Mouse (Mus musculus): Measurements from ENCODE around the gene Emid1. TPM values are rescaled to one million over a fixed set of nuclear protein-coding genes. Genes with fewer than 3 reads are reported as not detected.

Gene Emid1
- polyA plus RNA-seq, 2 experiments from 2014 or later: not detected

DNA sequence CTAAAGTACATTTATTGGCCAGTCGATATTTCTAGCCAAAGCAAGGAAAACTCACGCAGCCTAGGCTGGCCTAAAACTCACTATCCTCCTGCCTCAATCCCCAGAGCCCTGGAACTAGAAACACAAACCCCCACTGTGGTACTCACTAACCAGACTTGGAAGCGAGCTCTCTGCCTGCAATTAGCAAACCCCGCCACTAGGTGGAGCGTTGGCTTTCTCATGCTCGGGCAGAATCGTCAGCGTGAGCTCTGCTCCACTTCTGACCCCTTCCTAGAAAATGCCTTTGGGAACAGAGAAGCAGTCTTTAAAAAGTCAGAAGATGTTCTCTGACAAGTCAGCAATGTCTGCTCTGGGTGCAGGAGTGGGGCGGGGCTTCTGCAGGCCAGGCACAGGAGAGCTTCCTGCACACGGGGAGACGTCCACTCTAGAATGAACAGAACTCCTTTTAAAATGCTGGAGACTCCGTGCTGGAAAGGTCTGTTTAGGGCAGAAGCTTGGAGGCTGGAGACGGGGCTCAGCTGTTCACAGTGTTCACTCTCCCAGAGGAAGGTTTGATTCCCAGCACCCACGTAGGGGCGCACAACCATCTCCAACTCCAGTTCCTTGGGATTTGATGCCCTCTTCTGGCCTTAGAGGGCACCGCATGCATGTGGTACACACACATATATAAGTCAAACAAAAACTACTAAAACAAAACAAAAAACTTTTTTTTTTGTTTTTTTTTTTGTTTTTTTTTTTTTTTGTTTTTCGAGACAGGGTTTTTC, 8.8 kb upstream of the Emid1 start:
- ATAC-seq: no peak

DNA sequence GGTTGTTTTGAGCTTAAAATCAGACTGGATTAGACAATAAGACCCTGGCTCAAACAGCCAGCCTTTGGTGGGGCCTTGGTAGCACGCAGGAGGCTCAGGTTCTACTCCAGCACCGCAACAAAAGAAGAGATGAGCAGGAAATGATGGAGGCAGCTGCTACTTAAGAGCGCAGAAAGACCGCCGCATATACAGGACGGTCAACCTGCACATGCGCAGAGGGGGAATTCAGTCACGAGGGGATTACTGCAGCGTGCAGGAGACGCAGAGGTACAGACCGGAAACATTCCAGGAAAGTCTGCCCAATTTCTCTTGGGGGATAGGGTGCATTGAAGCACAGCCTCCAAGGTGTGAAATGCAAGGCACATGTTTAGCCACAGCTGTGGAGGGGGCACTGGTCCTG, 6.0 kb upstream of the Emid1 start:
- no peak for ATAC-seq

DNA sequence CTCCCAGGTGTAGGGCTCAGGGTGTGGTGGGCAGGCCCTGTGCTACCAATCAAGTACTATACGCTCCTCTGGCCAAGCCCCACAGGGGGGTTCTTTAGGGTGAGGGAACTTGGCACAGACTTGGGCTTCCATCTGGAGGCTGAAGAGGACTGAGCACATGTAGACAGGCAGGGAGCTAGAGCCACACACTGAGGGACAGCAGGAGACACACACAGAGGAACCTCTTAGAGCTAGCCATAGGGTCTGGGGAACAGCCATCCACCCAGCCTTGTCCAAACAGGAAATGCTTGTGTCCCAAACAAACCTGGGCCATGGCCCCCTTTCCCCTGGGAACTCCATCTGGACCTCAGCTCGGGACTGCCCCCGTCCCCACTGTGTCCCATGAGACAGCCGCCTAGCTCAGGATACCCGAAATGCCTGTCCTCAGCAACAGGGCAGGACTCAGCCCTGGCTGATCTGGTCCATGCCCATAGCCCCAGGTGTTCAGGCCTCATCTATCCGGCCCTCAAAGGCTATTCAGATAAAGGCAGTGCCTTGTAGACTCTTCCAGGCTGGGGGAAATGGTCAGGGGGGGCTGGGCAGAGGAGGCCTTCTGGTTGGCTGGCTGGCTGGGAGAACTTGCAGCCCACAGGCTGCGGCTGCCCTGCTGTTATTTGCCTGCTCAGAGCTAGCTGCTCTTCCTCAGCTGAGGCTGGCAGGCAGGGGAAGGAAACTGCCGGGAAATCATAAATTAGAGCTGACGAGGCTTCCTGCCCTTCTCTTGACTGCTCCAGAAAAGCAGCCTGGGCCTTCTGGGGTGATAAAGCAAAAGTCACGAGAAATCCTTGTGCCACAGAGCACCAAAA, 3.1 kb upstream of the Emid1 start:
- no peak for ATAC-seq

DNA sequence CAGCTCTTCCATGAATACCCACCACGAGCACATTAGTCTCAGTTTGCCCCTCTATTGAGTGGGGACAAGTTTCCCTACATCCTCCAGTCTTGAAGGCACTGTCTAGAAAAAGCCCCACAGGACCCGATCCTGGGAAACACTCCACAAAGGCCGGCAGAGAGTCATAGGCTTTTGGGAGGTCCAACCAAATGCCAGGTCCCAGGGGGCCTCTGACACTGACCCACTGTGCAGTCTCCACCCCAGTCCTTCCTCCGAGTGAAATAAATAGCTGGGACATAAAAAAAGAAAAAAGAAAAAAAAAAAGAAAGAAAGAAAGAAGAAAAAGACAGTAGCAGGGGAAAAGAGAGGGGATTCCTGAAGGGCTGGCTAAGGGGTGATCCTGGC, 818 bp downstream of the Emid1 start:
- ATAC-seq: no peak

DNA sequence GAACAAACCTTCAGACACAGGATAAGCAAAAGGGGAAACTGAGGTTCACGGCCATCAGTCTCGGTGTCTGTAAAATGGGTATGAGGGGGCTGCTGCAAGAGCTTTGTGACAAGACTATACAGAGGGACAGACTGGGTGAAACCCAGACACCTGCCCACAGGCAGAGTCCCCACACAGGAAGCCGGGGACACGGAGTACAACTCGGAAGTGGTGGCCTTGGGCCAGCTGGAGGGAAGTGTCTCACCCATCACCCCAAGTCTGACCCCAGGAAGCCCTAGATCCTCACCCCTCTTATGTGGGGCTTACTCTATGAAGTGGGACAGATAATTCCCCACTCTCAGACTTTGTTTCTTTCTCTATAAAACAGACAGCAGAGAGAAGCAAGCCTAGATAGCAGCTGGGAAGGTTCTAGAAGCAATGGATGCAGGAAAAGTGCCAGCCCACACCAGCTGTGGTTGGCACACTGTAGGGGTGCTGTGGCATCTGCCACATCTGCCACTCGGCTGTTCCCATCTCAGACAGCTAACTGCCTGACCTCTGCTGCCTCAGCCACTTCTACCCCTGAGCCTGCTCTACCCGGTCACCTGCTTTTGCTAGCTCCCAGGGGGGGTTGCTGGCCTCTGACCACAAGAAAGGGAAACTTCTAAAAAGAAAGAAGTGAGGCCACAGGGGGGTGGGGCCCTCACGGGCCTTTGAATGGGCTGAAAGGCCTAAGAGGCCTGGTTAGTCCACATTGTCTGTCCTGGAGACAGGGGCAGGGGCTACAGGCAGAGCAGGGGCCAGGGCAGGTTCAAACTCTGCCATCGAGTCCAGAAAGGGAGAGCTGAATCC, 1.4 kb downstream of the Emid1 start:
- ATAC-seq: no peak

DNA sequence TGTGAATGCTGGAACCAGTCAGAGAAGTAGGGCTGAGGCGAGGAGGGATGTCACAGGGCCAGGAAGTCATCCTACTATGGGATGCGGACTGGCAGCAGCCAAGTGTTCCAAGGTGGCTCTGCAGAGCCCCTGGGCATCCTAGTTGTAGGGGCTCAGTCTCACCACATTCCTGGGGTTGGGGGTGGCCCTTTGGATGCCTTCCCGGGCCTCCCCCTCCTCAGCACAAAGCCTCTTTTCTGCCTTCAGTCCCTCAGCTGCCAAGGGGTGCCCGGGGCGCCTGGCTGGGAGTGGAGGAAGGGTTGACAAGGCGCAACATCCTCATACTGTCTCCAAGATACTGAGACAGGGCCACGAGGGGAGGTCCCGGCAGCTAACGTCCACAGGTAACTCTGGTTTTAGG, 2.1 kb downstream of the Emid1 start:
- ATAC-seq: no peak

DNA sequence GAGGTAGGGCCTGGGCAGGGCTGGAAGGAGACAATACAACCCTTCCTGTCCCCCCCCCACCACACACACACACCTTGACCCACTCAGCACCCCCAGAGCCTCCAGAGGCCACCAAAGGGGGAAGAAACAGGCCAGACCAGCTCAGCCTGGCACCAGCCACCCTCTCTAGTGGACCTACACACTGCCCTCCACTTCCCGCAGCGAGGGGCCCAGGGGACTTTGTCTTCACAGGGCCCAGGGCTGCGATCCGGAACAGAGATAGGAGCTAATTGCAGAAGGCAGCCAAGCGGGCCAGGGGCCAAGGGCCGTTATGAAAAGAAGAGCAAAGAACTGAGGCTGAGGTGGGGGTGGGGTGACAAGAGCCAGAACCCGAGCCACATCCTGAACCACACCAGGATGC, 2.8 kb downstream of the Emid1 start:
- ATAC-seq: no peak

DNA sequence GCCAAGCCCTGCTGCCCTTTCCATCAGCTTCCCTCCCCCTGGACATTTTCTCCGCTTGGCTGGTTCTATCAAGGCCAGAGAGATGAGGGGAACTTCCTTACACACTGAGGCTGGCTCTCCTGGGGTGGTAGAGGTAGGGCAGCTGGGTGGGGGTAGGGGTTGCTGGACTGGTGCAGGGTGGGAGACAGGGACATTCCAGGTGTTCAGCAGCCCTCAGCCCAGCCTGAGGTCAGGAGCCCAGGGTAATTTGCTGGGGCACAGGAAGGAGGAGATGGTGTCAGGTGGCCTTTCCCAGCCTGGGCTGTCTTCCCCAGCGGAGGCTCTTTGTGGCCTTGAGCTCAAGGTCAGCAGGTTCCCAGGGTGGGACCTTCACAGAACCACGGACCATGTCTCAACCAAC, 6.5 kb downstream of the Emid1 start:
- no peak for ATAC-seq

DNA sequence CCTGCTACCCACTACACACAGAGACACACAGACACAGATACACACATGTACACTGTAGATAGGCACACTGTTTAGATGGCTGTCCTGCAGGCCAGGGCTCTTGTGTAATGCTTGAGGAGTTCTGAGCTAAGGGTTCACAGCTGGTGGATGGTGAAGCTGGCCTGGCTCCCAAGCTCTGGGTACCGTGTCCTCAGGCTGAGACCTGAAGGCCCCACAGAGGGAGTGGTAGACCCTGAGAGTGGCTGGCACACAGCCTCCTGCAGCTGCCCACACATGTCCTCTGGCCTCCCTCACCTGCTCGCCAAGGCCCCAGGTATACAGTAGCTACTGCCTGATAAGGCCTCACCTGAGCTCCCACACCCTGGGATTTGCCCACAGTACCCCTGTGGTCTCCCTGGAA, 10.1 kb downstream of the Emid1 start:
- ATAC-seq: no peak

DNA sequence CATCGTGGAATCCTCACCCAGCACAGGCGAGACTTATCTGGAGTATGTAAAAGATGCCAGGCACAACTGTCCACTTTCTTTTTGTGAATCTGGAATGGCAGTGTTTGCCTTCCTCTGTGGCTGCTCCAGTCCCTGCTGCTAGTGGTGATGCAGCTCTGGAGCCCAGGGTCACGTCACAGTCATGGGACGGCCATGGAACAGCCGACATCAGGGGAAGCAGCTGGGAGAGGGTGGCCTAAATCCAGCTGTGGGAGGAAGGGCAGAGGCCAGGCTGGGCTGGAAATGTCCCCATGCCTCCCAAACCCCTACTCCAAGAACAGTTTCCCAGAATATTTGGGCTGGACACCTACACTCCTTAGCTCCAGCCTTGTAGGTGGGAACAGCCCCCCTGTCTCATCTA, 10.8 kb downstream of the Emid1 start:
- ATAC-seq: no peak

DNA sequence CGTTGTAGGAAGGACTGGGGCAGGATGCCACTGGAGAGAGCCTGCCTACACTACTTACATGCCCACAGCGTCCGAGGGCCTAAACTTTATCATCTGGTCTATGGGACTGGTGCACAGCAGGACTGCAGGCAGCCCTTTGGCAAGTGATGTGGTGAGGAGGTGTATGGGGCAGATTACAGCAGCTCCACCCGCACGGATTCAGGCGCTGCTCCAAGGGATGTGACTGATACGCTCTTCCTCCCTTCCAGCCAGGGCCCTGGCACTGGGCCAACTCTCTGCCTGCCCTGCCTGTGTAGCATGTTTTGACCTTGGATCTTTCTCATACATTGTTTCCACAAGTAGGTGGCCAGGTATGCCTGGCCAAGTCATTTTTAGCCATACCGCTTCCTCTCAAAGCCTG, 11.4 kb downstream of the Emid1 start:
- no peak for ATAC-seq

DNA sequence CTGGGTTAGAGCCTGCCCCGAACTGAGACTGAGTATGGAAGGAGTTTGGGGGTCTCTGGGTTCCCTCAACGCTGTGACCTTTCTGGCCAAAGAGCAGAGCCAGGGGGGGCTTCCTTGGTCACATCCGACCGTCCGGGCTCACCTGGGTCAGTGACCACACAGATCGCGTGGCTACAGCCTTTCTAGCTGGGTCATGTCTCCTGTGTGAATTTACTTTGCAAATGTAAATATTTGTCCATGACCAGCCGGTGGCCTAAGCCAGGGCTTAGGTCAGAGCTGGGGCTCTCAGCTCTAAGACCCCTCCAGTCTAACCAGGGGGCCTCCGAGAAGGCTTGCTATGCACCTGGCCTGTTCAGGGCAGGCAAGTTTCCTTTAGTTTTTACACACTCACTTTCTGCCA, 12.7 kb downstream of the Emid1 start:
- no peak for ATAC-seq

DNA sequence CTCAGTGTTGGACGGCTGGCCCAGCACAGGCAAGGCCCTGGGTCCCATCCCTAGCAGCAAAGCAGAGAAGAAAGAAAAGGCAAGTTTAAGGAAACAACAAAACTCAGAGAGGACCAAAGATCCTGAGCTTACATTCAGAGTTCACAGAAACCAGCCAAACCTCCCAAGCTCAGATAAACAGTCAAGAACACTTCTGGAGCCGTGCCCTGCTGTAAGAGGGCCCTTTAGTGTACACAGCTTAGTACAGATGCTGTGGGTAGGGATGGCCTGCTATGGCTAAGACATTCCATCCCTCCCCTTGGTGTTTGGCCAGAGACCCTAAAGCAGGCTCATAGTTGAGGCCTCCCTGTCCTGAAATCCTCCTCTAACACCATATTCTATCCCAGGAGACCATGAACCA, 13.4 kb downstream of the Emid1 start:
- no peak for ATAC-seq

DNA sequence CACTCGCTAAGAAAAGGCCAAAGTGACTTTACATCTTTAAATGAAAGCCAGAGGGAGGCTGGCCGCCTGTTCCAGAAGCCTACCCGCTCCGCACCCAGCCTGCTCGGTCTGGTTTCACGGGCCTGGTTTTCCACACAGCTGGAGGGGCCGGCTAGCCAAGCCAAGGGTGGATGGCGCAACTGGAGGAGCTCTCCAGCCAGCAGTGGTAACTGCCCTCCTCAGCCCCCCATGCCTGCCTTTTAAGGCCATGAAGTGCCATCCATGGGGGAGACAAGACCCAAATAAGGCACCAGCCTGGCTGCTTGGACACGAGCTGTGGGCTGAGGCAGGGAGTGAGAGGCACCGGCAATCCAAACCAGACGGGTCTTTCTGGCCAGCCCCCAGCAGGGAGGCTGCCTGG, 16.1 kb downstream of the Emid1 start:
- no peak for ATAC-seq

DNA sequence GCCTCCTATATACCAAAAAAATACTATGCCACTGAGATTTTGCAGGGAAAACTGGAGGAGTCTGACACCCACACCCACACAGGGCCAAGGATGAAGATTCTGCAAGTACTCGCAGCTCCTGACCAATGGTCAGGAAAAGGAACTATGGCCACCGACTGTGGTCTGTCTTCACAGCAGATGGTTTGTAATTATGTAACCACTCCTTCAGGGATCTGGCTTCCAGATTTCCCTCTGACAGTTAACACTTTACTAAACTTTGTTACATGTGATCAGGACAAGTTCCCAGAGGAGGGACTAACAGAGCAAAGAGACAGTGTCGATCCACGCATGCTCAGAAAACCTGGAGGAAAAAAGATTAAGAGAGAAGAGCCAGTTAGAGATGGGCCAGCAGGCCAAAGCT, 19.3 kb downstream of the Emid1 start:
- ATAC-seq: no peak

DNA sequence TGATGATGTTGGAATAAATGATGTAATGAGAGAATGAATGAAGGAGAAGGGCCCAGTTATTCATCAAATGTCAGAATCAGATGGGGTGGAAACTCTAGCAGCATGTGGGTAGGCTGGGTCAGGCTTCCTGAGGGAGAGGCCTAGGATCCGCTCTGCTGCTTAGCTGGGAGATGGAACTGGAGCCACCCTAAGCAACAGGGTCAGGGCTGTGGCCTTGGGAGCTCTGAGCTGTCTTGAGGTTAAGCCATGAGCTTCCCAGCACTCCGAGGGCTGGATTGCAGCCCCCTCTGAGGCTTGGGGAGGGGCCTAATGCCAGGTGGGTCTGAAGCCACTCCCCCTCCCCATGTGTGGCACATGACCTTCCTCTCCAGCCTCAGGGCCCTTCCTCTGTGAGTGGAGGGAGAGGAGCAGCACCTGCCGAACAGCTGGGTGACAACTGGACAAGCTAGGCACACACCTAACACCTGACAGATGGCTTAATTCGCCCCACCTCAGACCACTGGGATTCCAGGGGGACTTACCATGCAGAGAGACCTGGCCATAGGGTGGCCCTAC, 21.9 kb downstream of the Emid1 start:
- no peak for ATAC-seq

DNA sequence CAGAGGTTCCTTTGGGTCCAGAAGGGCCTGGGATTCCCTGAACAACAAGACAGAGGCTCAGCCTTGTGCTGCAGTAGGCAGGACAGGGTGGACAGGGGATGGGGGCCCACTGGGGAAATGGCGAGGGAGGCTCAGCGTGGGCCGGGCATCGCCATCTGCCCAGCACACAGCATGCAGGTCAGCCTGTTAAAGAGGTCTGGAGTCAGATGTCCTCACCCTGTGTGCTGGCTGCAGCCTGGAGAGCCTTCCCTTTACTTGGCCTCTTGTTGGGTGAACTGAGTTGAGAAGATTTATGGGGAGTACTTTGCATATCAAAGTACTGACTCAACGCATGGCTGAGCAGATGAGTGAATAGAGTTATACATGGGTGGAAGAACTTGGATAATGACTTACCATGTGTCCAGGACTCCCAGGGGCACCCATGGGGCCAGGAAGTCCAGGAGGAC, 23.0 kb downstream of the Emid1 start:
- ATAC-seq: no peak

DNA sequence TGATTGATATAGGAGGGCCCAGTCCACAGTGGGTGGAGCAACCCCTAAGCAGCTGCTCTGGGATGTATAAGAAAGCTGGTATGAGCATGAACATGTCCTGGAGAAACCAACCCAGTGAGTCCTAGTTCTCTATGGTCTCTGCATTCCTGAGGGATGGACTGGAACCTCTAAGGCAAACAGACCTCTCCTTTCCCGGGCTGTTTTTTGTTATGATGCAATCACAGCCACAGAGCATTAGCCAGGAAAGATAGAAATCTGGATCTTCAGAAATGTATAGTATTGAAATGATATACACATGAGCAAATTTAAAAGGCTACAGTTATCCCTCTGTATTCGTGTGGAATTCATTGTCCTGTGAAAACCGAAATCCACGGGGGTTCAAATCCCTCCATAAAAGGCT, 26.3 kb downstream of the Emid1 start:
- ATAC-seq: no peak

DNA sequence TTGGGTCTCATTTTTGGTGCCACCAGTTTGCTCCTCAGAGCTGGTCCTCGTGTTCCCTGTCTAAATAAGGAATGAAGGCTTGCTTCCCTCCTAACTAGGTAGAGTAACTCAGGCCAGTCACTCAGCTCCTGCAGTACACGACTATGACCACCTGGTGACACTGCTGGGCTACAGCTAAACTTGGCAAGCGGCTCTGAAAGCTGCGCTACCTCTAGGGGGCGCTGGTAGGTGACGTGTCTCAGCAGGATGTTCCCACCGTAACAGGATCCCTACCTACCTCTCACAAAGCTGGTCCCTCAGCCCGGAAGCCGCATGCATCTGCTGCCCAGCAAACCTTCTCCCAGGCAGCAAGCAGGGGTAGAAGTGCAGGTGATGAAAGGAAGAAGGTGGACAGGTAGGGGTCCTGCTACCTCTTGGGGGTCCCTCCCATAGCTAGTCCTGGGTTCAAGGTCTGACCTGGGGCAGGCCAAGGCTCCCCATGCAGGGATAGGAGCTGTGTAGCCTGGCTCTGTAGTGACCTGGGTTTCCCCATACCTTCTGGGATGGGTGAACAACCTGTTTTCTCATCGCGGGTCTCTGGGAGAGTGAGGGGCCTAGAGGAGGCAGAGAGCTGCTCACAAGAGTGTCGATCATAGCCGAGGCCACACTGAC, 37.0 kb downstream of the Emid1 start:
- peak; percentile 91 for ATAC-seq

DNA sequence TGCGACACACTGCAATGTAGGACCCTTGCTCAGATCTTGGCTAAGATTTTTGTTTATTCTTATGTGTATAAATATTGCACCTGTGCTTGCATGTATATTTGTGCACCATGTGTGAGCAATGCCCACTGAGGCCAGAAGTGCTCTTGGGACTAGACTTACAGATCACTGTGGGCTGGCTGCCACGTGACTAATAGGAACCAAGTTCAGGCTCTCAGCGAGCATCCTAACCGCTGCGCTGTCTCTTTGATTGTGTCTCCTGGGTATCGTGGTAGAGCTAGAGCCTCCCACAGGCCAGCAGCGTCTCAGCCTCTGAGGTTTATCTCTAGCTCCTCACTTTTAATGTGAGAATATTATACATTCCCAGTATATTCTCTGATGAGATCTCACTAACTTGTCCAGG, 38.4 kb downstream of the Emid1 start:
- ATAC-seq: no peak

DNA sequence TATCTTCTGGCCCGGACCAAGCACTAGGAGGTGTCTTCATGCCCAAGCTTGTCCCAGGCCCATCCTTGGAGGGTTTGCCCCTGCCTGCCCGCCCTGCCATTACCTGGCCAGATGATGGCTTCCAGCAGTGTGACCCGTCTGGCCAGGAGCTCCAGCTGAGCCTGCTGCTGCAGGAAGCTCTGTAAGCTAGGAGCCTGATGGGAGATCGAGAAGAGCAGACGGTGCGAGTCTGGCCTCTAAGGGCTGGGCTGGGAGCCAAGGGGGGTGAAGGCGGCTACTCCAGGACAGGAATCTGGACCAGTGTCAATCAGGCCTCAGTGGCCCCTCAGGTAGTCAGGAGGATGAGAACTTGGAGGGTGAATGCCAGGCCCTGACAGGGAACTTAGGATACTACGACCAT, 42.6 kb downstream of the Emid1 start:
- no peak for ATAC-seq

DNA sequence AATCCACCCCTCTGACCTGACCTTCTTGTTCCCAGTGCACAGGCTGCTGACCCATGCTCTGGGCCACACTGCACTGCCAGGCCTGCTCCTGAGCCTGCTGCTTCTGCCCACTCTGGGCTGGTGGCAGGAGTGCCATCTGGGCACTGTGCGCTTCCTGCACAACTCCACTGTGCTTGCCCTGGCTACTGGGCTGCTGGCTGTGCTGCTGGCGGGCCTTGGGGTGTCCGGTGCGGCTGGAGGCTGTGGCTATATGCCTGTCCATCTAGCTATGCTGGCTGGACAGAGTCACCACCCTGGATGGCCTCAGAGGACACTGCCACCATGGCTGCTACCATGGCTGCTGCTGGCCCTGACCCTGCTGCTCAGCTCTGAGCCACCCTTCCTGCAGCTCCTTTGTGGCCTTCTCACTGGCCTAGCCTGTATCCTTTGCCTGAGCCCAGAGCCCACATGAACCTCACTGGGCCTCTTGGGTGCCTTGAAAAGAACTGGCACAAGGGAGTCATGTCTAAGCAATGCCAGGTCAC, 48.0 kb downstream of the Emid1 start:
- no peak for ATAC-seq
